Mouse (Mus musculus): Measurements from ENCODE around the gene Sgpp2. TPM values are rescaled to one million over a fixed set of nuclear protein-coding genes. Genes with fewer than 3 reads are reported as not detected.

Gene Sgpp2
- polyA plus RNA-seq, 2 experiments = 0.04 to 0.06 TPM

- ATAC-seq (ENCODE audit: insufficient read depth) (no peak), DNase-seq (ENCODE audit: low read depth in 3 of 3, low spot score in 3 of 3) (no peak)
- Histone ChIP-seq H3K9me3 (ENCODE audit: control insufficient read depth, low read length) (no peaks in the 10 kb centered on the region), H3K4me1 (replicated peaks; ENCODE audit: control insufficient read depth in 2 of 2, insufficient read depth in 2 of 2, low read length in 1 of 2) (no peaks in the 10 kb centered on the region), H3K27ac (no peak overlapping the region), H3K36me3 (replicated peaks; ENCODE audit: control insufficient read depth, insufficient read depth, low read depth) (no peaks in the 10 kb centered on the region), H3K4me2 (ENCODE audit: low read depth) (no peak overlapping the region), H3K27me3 (ENCODE audit: control insufficient read depth, insufficient read depth, low read length) (no peaks in the 10 kb centered on the region), H3K9ac (replicated peaks) (no peak overlapping the region), H3K4me3 (ENCODE audit: insufficient read depth in 1 of 2, low read depth in 2 of 2, low read length in 2 of 2) (no peak overlapping the region)
- TF ChIP-seq CTCF (IDR thresholded peaks at IDR 0.05; ENCODE audit: low read depth) (no peak), EP300 (IDR thresholded peaks at IDR 0.05; ENCODE audit: low read depth) (no peak)
- 54% methylated on average over 8 of the region's 8 CpGs for WGBS (ENCODE audit: insufficient replicate concordance)
Observed at GRCm38 (mm10) chr1:78322844-78323243, 12.7 kb downstream of the Sgpp2 start.

- no peaks in the 10 kb centered on the region for H3K4me1 ChIP-seq (replicated peaks; ENCODE audit: control insufficient read depth in 2 of 2, insufficient read depth in 2 of 2, low read length in 1 of 2)
- DNase-seq (ENCODE audit: low read depth in 3 of 3, low spot score in 3 of 3) = no peak
- no peak overlapping the region for H3K4me2 ChIP-seq (ENCODE audit: low read depth)
- WGBS (ENCODE audit: insufficient replicate concordance) = 28% methylated on average over 6 of the region's 6 CpGs
- H3K9me3 ChIP-seq (ENCODE audit: control insufficient read depth, low read length) = no peaks in the 10 kb centered on the region
- H3K9ac ChIP-seq (replicated peaks) = no peak overlapping the region
- no peak overlapping the region for H3K4me3 ChIP-seq (ENCODE audit: insufficient read depth in 1 of 2, low read depth in 2 of 2, low read length in 2 of 2)
- H3K27me3 ChIP-seq (ENCODE audit: control insufficient read depth, insufficient read depth, low read length) = no peaks in the 10 kb centered on the region
- no peaks in the 10 kb centered on the region for H3K36me3 ChIP-seq (replicated peaks; ENCODE audit: control insufficient read depth, insufficient read depth, low read depth)
- ATAC-seq (ENCODE audit: insufficient read depth) = no peak
- TF ChIP-seq CTCF (IDR thresholded peaks at IDR 0.05; ENCODE audit: low read depth) (no peak), EP300 (IDR thresholded peaks at IDR 0.05; ENCODE audit: low read depth) (no peak)
- H3K27ac ChIP-seq = no peak overlapping the region
Observed at GRCm38 (mm10) chr1:78324044-78324443, 13.9 kb downstream of the Sgpp2 start.

GRCm38 (mm10) chr1:78325851-78326250 lies 15.7 kb downstream of the Sgpp2 start:
- H3K4me3 ChIP-seq (ENCODE audit: insufficient read depth in 1 of 2, low read depth in 2 of 2, low read length in 2 of 2) = no peak overlapping the region
- H3K27ac ChIP-seq = no peak overlapping the region
- H3K4me1 ChIP-seq (replicated peaks; ENCODE audit: control insufficient read depth in 2 of 2, insufficient read depth in 2 of 2, low read length in 1 of 2) = no peaks in the 10 kb centered on the region
- H3K36me3 ChIP-seq (replicated peaks; ENCODE audit: control insufficient read depth, insufficient read depth, low read depth) = no peaks in the 10 kb centered on the region
- TF ChIP-seq CTCF (IDR thresholded peaks at IDR 0.05; ENCODE audit: low read depth) = no peak
- no peak for TF ChIP-seq EP300 (IDR thresholded peaks at IDR 0.05; ENCODE audit: low read depth)
- no peaks in the 10 kb centered on the region for H3K9me3 ChIP-seq (ENCODE audit: control insufficient read depth, low read length)
- no peak overlapping the region for H3K4me2 ChIP-seq (ENCODE audit: low read depth)
- no peak for ATAC-seq (ENCODE audit: insufficient read depth)
- WGBS (ENCODE audit: insufficient replicate concordance) = 58% methylated on average over 6 of the region's 6 CpGs
- H3K9ac ChIP-seq (replicated peaks) = no peak overlapping the region
- no peaks in the 10 kb centered on the region for H3K27me3 ChIP-seq (ENCODE audit: control insufficient read depth, insufficient read depth, low read length)
- no peak for DNase-seq (ENCODE audit: low read depth in 3 of 3, low spot score in 3 of 3)

- TF ChIP-seq CTCF (IDR thresholded peaks at IDR 0.05; ENCODE audit: low read depth) = no peak
- TF ChIP-seq EP300 (IDR thresholded peaks at IDR 0.05; ENCODE audit: low read depth) = no peak
- Histone ChIP-seq H3K4me1 (replicated peaks; ENCODE audit: control insufficient read depth in 2 of 2, insufficient read depth in 2 of 2, low read length in 1 of 2) (no peaks in the 10 kb centered on the region), H3K9me3 (ENCODE audit: control insufficient read depth, low read length) (no peaks in the 10 kb centered on the region), H3K27me3 (ENCODE audit: control insufficient read depth, insufficient read depth, low read length) (no peaks in the 10 kb centered on the region), H3K4me3 (ENCODE audit: insufficient read depth in 1 of 2, low read depth in 2 of 2, low read length in 2 of 2) (no peak overlapping the region), H3K27ac (no peak overlapping the region), H3K9ac (replicated peaks) (no peak overlapping the region), H3K36me3 (replicated peaks; ENCODE audit: control insufficient read depth, insufficient read depth, low read depth) (no peaks in the 10 kb centered on the region), H3K4me2 (ENCODE audit: low read depth) (no peak overlapping the region)
- ATAC-seq (ENCODE audit: insufficient read depth) (no peak), DNase-seq (ENCODE audit: low read depth in 3 of 3, low spot score in 3 of 3) (no peak)
- 67% methylated on average over 4 of the region's 4 CpGs for WGBS (ENCODE audit: insufficient replicate concordance)
Observed at GRCm38 (mm10) chr1:78328646-78329045, 18.5 kb downstream of the Sgpp2 start.

- no peak overlapping the region for H3K4me3 ChIP-seq (ENCODE audit: insufficient read depth in 1 of 2, low read depth in 2 of 2, low read length in 2 of 2)
- H3K36me3 ChIP-seq (replicated peaks; ENCODE audit: control insufficient read depth, insufficient read depth, low read depth) = no peaks in the 10 kb centered on the region
- DNase-seq (ENCODE audit: low read depth in 3 of 3, low spot score in 3 of 3) (no peak), ATAC-seq (ENCODE audit: insufficient read depth) (no peak)
- no peaks in the 10 kb centered on the region for H3K27me3 ChIP-seq (ENCODE audit: control insufficient read depth, insufficient read depth, low read length)
- 76% methylated on average over 1 of the region's 1 CpGs for WGBS (ENCODE audit: insufficient replicate concordance)
- H3K27ac ChIP-seq = no peak overlapping the region
- H3K4me1 ChIP-seq (replicated peaks; ENCODE audit: control insufficient read depth in 2 of 2, insufficient read depth in 2 of 2, low read length in 1 of 2) = no peaks in the 10 kb centered on the region
- no peak overlapping the region for H3K4me2 ChIP-seq (ENCODE audit: low read depth)
- no peak overlapping the region for H3K9ac ChIP-seq (replicated peaks)
- TF ChIP-seq EP300 (IDR thresholded peaks at IDR 0.05; ENCODE audit: low read depth) (no peak), CTCF (IDR thresholded peaks at IDR 0.05; ENCODE audit: low read depth) (no peak)
- H3K9me3 ChIP-seq (ENCODE audit: control insufficient read depth, low read length) = no peaks in the 10 kb centered on the region
Observed at GRCm38 (mm10) chr1:78329861-78330260, 19.7 kb downstream of the Sgpp2 start.
